Mouse (Mus musculus) c-Kit-positive CD71-negative TER-119-negative erythroid progenitor cells, embryonic 14.5 days (primary cell): ENCODE results near the gene Camkv.

Experiments used
- DNase-seq: peaks from one replicate; pipeline ENCODE4 v3.0.0-alpha.2; 2013; ENCODE audit warnings: low read depth

Camkv gene

GRCm38 (mm10) chr9:107923021-107923420, 12.5 kb upstream of the Camkv start:
- peak; percentile 50 for DNase-seq

GRCm38 (mm10) chr9:107923956-107924355, 11.5 kb upstream of the Camkv start:
- no peak for DNase-seq

- no peak for DNase-seq
Observed at GRCm38 (mm10) chr9:107925251-107925650, 10.2 kb upstream of the Camkv start.

GRCm38 (mm10) chr9:107926920-107927420, 8.5 kb upstream of the Camkv start:
- DNase-seq = no peak

- no peak for DNase-seq
Observed at GRCm38 (mm10) chr9:107927749-107928148, 7.7 kb upstream of the Camkv start.

- no peak for DNase-seq
Observed at GRCm38 (mm10) chr9:107928169-107928568, 7.3 kb upstream of the Camkv start, which contains the start of gene Actl11. Gene Actl11 (plus strand): TSS chr9:107928469.

- no peak for DNase-seq
Observed at GRCm38 (mm10) chr9:107932221-107932620, 3.3 kb upstream of the Camkv start.

GRCm38 (mm10) chr9:107934146-107934545, 1.3 kb upstream of the Camkv start:
- no peak for DNase-seq

GRCm38 (mm10) chr9:107935790-107936214, 328 bp downstream of the Camkv start:
- DNase-seq = no peak

- DNase-seq = no peak
Observed at GRCm38 (mm10) chr9:107936215-107936822, 845 bp downstream of the Camkv start.

GRCm38 (mm10) chr9:107936831-107937230, 1.4 kb downstream of the Camkv start:
- DNase-seq = no peak

- no peak for DNase-seq
Observed at GRCm38 (mm10) chr9:107947241-107948194, 12.0 kb downstream of the Camkv start.

GRCm38 (mm10) chr9:107949184-107949921, 13.9 kb downstream of the Camkv start:
- DNase-seq = no peak

GRCm38 (mm10) chr9:107949922-107950235, 14.4 kb downstream of the Camkv start, which contains the start of gene Traip:
Gene Traip (plus strand): TSS chr9:107950136.
- DNase-seq = no peak

- peak; percentile 78 for DNase-seq
Observed at GRCm38 (mm10) chr9:107950460-107951355, 15.2 kb downstream of the Camkv start.

GRCm38 (mm10) chr9:107955613-107956289, 20.3 kb downstream of the Camkv start:
- DNase-seq = no peak

GRCm38 (mm10) chr9:107957141-107957540, 21.7 kb downstream of the Camkv start:
- no peak for DNase-seq

- no peak for DNase-seq
Observed at GRCm38 (mm10) chr9:107959896-107960295, 24.4 kb downstream of the Camkv start.

- DNase-seq = no peak
Observed at GRCm38 (mm10) chr9:107960928-107961327, 25.5 kb downstream of the Camkv start.

- DNase-seq = no peak
Observed at GRCm38 (mm10) chr9:107961351-107961762, 25.9 kb downstream of the Camkv start.

GRCm38 (mm10) chr9:107961881-107962280, 26.4 kb downstream of the Camkv start:
- no peak for DNase-seq
